Mouse (Mus musculus) small intestine, adult 2 months (tissue): Measurements from ENCODE around the gene Ptgr1.

Source experiments
- CTCF ChIP-seq: fragments of 200-500 bp; IDR thresholded peaks from 2 replicates; pipeline ENCODE4 v1.5.1; 2012; ENCODE audit warnings: low read depth, mild to moderate bottlenecking, control low read depth, inconsistent platforms, low read length, moderate library complexity, mixed read lengths; ENCODE audit not compliant: insufficient replicate concordance, insufficient read length; ENCODE audit errors: extremely low read depth
- POLR2A ChIP-seq: fragments of 200-500 bp; IDR thresholded peaks from 2 replicates; pipeline ENCODE4 v1.6.1; 2012; ENCODE audit warnings: low read depth, mild to moderate bottlenecking, control low read depth, inconsistent platforms, low read length, moderate library complexity

- no peak for TF ChIP-seq CTCF
- no peak for TF ChIP-seq POLR2A
Measured at GRCm38 (mm10) chr4:59009186-59009585, 22.3 kb upstream of the Ptgr1 start.
